Mouse (Mus musculus) mouse embryonic stem cell (cell line): ENCODE data around the gene Abcf1.
"Not testable (repeated sequence)": the region's sequence is repeated elsewhere in the genome, so short reads cannot be mapped to it uniquely, and the experiment has no call there.

ENCODE experiments used
- in situ Hi-C, 2 experiments: fragments of 300-500 bp; cut with MboI; formaldehyde crosslinking; loops; 1 replicate in 1 of 2; 3 replicates in 1 of 2; pipeline ENCODE4 v1.14.3; 2019 to 2020; ENCODE audit warnings: low sequenced_read_pairs in 2 of 2, low pct_unique_long_range_greater_than_20kb in 1 of 2, mixed read lengths in 1 of 2; ENCODE audit not compliant: unreplicated experiment in 1 of 2

The Abcf1 gene

DNA sequence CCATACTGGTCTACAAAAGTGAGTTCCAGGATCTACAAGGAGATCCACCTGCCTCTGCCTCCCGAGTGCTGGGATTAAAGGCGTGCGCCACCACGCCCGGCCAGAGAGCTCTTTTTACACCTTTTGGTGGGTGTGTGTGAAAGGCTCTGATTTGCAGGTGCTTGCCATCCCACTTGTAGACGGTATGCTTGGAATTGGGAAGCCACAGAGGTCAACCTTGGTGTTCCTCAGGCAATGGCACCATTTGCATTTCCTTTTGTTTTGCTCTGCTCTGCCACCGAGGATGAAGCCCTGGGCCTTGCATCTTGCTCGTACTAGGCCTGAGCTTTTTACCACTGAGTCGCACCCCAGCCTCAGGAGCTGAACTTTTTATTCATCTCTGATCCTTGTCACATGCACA lies 12.2 kb upstream of the Abcf1 start:
- in situ Hi-C loops, result no loop called here

DNA sequence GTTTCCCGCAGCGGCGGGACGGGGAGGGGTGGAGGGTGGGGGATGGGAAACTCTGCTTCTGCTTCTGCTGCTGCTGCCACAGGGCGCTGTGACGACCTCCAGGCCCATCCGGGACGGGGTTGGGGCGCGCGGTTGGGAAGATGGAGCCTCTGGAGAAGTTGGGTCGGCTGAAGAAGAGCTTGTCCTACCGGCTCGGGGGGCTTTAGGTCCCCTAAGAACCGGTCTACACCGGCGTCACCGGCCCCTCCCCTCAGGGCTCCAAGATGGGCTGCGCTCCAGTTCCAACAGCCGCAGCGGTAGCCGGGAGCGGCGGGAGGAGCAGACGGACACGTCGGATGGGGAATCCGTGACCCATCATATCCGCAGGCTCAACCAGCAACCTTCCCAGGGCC lies 10.8 kb upstream of the Abcf1 start:
- in situ Hi-C loops, result no loop called here

DNA sequence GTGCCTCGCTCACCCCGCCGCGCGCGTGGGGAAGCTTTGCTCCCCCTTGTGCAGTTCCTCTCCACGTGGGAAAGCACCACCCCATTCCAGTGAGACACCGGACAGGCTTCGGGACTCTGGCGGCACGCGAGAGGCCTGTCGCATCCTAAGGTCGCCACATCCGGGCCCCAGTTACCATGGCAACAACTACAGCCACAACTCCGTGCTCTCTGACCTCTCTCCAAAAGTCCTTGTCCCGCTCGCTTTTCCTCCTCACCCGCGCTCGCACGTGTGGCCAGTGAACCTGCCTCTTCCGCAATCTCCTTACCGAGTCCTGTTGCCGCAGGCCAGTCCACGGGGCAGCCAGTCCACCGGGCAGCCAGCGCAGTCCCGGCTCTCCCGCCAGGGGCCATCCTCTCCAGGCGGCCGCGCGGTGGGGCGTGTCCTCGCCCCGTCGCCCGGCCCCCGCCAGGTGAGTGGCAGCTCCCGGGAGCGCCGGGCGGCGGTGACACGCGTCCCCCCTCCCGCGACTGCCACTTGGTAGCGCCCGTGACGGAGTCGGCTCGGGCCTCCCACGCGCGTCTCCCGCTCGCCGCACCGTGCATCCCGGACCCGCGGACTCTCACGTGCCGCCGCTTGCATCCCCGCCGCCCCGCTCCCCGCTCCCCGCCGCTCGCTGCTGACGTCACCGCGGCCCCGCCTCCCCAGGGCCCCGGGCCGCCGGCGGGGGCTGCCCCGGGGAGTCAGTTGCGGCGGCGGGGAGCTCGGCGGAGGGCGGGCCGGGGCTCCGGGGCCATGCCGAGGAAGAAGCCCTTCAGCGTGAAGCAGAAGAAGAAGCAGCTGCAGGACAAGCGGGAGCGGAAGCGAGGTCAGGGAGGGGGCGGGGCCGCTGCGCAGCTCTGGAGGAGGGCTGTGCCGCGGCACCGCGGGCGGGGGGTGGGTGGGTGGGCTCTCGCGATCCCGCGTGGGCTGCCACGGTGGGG lies 10.1 kb upstream of the Abcf1 start, which contains the start of the genes Gnl1 and Prr3:
TSS of gene Gnl1 (plus strand) at position 451 of the 962 bp plus-strand sequence.
TSS of gene Prr3 (minus strand) at position 836 of the 962 bp plus-strand sequence.
- in situ Hi-C loops, result no loop called here

DNA sequence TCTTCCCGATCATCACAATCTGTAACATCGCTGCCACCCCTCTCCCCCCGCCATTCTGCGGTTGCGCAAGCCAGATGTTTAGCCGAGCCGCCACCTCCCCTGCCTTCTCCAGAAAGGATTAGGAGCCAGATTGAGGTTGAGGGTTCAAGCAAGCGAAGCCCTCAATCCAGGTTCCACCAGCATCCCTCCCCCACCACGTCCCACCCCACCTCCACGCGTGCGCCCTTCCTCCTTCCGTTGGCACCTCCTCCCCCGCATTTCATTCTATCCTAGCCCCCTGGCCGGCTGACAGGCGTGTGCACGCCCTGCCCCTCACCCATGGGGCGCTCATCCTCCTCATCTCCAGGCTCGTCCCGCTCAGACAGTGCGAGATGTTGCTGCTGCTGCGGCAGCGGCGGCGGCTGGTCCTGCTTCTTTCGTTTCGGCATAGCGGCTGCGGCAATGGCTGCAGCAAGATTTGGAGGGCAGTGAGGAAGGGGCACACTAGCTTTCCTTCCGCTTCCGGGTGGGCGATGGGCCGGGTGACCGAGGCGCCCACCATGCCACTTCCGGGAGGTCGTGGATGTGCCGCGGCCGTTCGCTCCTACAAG lies 9.3 kb upstream of the Abcf1 start:
- in situ Hi-C loops, result no loop called here

DNA sequence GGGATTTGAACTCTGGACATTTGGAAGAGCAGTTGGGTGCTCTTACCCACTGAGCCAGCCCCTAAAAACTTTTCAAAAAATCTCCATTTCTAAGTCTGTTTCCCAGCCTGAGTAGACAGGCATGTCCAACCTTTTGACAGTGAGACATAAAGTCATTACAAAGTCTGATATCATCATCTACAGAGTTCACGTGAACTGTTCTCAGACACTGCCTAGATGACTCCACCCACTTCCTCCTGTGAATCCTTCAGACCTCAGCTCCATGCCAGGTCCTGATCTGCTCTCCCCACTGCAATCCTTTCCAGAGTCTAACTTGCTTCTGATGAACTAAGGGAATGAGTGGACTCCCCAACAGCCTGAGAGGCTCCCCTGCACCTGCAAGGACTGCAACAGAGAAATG lies 2.6 kb upstream of the Abcf1 start:
- in situ Hi-C loops, result no loop called here

DNA sequence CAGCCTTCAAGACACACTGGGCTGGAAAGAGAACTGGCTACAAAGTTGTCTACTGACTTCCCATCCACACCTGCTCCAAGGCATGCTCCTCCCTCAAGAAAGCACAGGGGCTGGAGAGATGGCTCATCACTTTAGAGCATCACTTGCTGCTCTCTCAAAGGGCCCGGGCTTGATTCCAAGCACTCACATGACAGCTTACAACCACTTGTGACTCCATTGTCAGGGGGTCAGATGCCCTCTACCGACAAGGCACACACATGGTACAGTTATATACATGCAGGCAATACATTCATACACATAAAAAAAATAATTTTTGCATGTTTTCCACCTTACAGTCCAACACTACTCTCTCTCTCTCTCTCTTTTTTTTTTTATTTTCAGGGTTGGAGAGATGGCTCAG lies 1.9 kb downstream of the Abcf1 start:
- in situ Hi-C loops, result no loop called here

DNA sequence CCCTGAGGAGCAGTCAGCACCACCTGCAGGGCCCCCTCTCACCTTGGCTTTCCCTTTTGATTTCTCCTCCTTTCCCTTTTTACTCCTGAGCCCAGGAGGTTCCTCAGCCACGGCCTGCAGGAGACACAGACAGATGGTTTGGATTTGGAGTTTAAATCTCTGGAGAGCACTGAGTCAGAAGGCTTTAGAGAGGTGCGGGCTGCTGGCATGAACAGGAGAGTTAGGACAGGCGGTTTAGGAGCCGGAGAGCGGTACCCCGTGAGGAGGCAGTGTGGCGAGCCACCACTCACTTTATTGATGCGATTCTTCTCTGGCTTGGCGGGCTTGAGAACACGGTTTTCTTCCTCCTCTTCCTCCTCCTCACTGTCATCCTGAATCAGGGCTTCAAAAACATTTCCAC lies 6.3 kb downstream of the Abcf1 start:
- in situ Hi-C loops, result no loop called here

DNA sequence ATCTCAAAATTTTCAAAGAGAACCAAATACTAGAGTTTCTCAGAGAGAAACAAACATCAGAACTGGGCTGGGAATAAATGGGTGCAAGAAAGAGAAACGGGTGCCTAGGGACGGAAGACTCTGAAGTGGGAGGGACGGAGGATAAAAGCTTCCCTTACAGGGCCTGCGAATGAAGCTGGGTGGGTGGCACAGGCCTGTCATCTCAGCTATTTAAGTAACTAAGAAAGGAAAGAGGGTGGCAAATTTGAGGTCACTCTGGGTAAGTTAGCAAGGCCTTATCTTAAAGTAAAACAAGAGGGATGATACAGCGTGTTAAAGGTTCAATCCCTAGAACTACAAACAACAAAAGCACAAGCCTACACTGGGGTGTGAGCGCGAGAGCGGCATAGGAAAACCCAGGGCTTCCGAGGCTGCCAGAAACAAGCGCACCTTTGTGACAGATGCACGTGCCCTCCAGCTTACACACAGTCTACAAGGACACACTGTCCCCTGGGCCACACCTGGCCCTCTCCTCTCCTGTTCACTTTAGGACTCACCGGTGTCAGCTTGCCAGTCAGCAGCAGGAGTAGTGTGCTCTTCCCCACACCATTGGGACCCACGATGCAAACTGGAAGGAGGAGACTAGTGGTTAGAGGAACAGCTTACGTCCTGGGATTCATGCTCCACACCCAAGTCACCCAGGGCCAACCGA lies 10.9 kb downstream of the Abcf1 start:
- in situ Hi-C loops, result no loop called here

DNA sequence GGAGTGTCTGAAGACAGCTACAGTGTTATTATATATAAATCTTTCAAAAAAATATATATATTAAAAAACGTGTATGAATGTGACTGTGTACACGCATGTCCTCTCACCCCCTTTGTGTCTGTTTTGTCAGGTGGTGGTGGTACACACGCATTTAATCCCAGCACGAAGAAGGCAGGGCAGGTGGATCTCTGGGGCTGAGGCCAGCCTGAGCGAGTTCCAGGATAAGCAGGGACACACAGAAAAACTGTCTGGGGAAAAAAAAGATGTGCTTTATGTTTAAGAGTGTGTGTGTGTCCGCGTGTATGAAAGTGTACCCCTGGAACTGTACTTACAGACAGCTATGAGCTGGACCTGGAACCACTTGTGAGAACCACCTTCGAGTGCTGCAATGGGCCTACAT lies 14.9 kb downstream of the Abcf1 start:
- in situ Hi-C loops, result no loop called here

DNA sequence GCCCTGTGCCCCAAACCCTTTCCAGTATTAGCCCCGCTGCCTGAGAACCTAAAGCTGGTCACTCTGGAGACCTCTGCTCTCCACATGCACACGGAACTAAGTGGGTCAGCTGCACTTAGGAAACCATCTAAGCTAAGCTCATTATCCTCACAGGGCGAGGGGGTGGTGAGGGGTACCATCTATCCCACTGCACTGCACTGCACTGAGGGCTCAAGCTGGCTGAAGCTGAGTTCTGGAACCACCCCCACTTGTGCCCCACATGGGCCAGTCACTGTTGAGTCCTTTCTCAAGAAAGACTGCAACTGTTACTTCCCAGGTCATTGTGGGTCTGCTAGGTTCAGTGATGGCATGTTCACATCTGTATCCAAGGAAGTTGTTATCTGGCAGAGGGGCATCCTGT lies 17.0 kb downstream of the Abcf1 start:
- in situ Hi-C loops, result not testable (repeated sequence)

DNA sequence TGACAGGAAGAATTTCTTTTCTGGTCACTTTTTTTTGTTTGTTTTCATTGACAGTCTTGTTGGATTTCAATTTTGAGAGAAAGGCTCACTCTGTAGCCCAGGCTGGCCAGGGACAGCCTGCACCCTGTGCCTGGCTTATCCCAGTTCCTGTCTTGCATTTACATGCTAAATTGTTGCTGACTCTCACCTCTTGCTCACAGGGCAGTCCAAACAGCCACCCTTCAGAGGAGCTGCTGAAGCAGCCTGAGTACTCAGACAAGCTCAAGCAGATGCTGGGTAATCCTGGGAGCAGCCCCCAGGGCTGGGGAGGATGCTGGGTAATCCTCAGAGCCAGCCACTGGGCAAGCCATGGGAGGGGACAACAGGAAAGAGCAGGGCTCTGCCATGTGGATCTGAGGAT lies 18.6 kb downstream of the Abcf1 start:
- in situ Hi-C loops, result not testable (repeated sequence)

DNA sequence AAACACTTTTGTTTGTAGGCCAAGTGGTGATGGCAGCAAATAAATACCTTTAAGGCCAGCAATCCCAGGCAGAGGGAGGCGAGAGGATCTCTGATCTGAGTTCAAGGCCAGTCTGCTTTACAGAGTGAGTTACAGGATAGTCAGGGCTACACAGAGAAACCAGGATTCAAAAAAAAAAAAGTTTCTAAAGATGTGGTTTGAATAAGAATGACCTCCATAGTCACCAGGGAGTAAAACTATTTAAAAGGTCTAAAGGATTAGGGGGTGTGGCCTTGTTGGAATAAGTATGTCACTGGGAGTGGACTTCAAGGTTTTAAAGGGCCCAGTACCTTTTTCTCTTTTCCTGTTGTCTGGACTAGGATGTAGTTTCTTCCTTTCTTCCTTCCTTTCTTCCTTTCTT lies 29.6 kb downstream of the Abcf1 start:
- in situ Hi-C loops, result loop anchor here in 1 of 2 experiments (5.0 kb wide), 1 partner anchor 57 kb away; no protein-coding TSS in a partner anchor

DNA sequence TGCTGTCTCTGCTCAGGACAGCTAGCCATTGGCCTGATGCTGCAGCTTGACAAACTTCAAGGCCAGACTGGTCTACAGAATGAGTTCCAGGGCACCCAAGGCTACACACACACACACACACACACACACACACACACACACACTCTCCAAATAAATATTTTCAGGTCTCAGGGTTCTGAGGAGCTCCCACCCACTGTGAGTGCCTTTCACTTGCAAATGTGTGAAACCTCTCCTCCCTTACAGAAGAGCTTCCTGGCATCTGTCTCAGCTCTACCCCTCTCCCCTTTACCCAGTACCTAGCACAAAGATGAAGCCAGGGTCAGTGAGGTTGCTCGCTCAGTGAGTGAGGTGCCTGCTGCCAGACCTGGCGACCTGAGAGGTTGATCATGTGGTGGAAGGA lies 30.5 kb downstream of the Abcf1 start:
- in situ Hi-C loops, result loop anchor here in 1 of 2 experiments (5.0 kb wide), 1 partner anchor 58 kb away; no protein-coding TSS in a partner anchor

DNA sequence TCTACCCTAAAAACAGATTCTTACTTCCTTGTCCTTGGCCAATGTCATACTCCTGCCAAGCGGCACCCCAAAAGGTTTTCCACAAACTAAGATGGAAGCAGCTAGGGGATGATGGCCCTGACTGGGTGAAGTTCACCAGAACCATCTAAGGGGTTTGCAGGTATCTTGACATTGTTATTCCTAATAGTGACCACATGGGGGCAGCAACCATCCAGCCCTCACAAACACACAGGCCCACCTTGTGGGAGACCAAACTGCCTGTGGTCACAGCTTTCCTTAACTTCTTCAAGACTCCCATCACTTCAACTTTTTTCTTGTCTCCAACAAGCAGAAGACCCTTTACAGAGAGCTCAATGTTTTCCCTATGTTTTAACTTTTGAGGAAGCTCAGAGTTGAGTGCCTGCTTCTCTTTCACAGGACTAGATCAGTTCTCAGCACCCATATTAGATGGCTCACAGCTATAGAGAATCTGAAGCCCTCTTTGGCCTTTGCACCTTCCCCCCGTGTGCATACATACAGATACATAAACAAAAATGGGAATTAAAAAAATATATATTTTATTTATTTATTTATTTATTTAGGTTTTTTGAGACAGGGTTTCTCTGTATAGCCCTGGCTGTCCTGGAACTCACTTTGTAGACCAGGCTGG lies 31.7 kb downstream of the Abcf1 start:
- in situ Hi-C loops, result loop anchor here in 1 of 2 experiments (5.0 kb wide), 1 partner anchor 59 kb away; no protein-coding TSS in a partner anchor

DNA sequence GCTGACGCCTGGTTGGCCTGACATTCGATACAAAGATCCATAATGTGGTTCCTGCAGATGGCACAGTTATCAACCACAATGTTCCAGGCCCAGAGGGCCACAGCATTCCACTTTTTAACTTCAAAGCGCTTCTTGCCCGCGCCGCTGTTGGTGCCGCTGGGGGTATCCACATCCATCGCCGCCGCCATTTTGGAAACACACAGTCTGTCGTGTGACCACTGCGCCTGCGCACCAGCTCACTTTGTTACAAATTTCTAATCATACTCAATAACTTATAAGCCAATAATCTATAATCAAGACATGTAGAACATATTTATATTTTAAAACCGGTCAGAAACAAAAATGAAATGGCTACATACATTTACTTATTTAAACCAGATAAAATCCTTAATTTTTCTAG lies 33.8 kb downstream of the Abcf1 start:
- in situ Hi-C loops, result loop anchor here in 1 of 2 experiments (5.0 kb wide), 1 partner anchor 62 kb away; no protein-coding TSS in a partner anchor

DNA sequence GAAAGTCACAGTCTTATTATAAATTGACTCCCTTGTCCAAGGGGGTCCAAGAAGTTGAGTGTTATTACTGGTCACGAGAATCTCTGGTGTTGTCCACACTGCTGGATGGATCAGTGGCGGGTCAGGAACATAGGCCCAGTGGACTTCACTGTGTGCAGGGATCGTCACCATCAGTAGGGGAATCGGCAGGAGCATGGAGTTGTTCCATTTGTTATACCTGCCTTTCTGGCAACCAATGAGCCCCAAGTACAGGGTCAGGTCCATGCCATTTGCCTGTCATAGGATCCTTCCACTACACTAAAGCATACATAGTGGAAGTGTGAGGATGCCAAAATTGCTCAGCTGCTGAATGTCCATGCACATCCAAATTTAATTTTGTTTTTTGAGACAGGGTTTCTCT lies 37.0 kb downstream of the Abcf1 start:
- in situ Hi-C loops, result no loop called here

DNA sequence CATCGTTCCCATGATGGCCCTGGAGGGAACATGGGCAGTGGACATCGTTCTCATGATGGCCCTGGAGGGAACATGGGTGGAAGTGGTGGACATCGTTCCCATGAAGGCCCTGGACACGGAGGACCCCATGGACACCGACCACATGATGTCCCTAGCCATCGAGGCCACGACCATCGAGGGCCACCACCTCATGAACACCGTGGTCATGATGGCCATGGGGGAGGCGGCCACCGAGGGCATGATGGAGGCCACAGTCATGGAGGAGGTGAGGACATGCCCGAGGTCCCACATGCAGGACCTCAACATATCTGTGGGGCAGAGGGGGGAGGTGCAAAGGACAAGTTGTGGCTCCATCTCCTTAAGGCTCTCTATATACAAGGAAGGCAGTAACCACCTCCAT lies 38.9 kb downstream of the Abcf1 start:
- in situ Hi-C loops, result no loop called here

DNA sequence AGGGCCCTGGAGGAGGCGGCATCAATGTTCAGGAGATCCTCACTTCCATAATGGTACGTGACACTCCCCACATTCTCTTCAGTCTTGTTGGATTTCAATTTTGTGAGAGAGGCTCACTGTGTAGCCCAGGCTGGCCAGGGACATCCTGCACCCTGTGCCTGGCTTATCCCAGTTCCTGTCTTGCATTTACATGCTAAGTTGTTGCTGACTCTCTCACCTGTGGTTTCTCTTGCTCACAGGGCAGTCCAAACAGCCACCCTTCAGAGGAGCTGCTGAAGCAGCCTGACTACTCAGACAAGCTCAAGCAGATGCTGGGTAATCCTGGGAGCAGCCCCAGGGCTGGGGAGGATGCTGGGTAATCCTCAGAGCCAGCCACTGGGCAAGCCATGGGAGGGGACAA lies 40.0 kb downstream of the Abcf1 start:
- in situ Hi-C loops, result no loop called here

DNA sequence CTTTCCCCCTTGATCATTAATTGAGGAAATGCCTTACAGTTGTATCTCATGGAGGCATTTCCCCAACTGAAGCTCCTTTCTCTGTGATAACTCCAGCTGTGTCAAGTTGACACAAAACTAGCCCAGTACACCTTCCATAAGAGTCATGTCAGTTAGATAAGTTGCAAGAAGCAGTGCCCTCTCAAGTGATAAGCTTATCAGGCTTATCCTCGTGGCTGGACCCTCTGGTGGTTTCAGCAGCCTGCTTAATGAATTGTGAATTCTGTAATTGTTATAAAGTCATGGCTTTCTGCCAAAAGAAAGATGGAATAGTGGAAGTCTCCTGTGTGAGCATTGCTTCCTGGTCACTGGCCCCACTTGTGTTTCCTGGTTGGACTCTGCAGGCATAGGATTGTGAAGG lies 42.1 kb downstream of the Abcf1 start:
- in situ Hi-C loops, result no loop called here
